Mouse (Mus musculus) NIH3T3 (cell line): Measurements from ENCODE around the gene Cfap126.
"Not testable (repeated sequence)": the region's sequence is repeated elsewhere in the genome, so short reads cannot be mapped to it uniquely, and the experiment has no call there.

ENCODE experiments used
- DNase-seq: peaks from one replicate; pipeline ENCODE4 v3.0.0-alpha.2; 2012; ENCODE audit warnings: low read depth

Cfap126 gene

GRCm38 (mm10) chr1:171122932-171123331 lies 9.2 kb downstream of the Cfap126 start:
- DNase-seq = peak; percentile 34

- DNase-seq = no peak
These were observed 10.7 kb downstream of the Cfap126 start for GRCm38 (mm10) chr1:171124398-171124797.

GRCm38 (mm10) chr1:171129251-171129650 lies 15.5 kb downstream of the Cfap126 start:
- no peak for DNase-seq

GRCm38 (mm10) chr1:171130971-171131370 lies 17.3 kb downstream of the Cfap126 start:
- DNase-seq = no peak

- no peak for DNase-seq
These were observed 21.9 kb downstream of the Cfap126 start for GRCm38 (mm10) chr1:171135600-171135999.

GRCm38 (mm10) chr1:171137486-171138155 lies 23.9 kb downstream of the Cfap126 start:
- DNase-seq = not testable (repeated sequence)

- DNase-seq = not testable (repeated sequence)
These were observed 29.3 kb downstream of the Cfap126 start for GRCm38 (mm10) chr1:171142981-171143380.

GRCm38 (mm10) chr1:171149974-171150760 lies 36.4 kb downstream of the Cfap126 start, which contains the start of the genes Sdhc and Mpz:
Sdhc (minus strand) TSS chr1:171150603.
Mpz (plus strand) TSS chr1:171150711.
- DNase-seq = peak; percentile 99

- DNase-seq = peak; percentile 65
These were observed 37.2 kb downstream of the Cfap126 start for GRCm38 (mm10) chr1:171150838-171151391.

- no peak for DNase-seq
These were observed 38.2 kb downstream of the Cfap126 start for GRCm38 (mm10) chr1:171151966-171152365.

GRCm38 (mm10) chr1:171156644-171157043 lies 42.9 kb downstream of the Cfap126 start:
- DNase-seq = no peak

- no peak for DNase-seq
These were observed 44.2 kb downstream of the Cfap126 start for GRCm38 (mm10) chr1:171157965-171158364.

- no peak for DNase-seq
These were observed 45.8 kb downstream of the Cfap126 start for GRCm38 (mm10) chr1:171159485-171159975.

- no peak for DNase-seq
These were observed 48.8 kb downstream of the Cfap126 start for GRCm38 (mm10) chr1:171162526-171162925.

GRCm38 (mm10) chr1:171164258-171164657 lies 50.5 kb downstream of the Cfap126 start:
- peak; percentile 52 for DNase-seq

GRCm38 (mm10) chr1:171165629-171166345 lies 52.1 kb downstream of the Cfap126 start:
- DNase-seq = no peak

- no peak for DNase-seq
These were observed 55.2 kb downstream of the Cfap126 start for GRCm38 (mm10) chr1:171168906-171169305.

- DNase-seq = no peak
These were observed 56.2 kb downstream of the Cfap126 start for GRCm38 (mm10) chr1:171169913-171170312.

GRCm38 (mm10) chr1:171171138-171171537 lies 57.4 kb downstream of the Cfap126 start:
- DNase-seq = no peak

GRCm38 (mm10) chr1:171172779-171173178 lies 59.1 kb downstream of the Cfap126 start:
- DNase-seq = no peak
